Mouse (Mus musculus): ENCODE data around the gene Lrrc19.

GRCm38 (mm10) chr4:94605591-94605990 is 44.4 kb downstream of the Lrrc19 start:
- TF ChIP-seq EP300 (IDR thresholded peaks at IDR 0.05; ENCODE audit: low read depth) (no peak), CTCF (IDR thresholded peaks at IDR 0.05; ENCODE audit: low read depth) (no peak)

All from heart, postnatal 0 days (tissue).